Mouse (Mus musculus): ENCODE results near the gene Gm38392.
A peak's percentile ranks its signal among the peaks of the same experiment; 100 is the strongest.

The Gm38392 gene

GRCm38 (mm10) chr3:88234041-88234440, 53.0 kb downstream of the Gm38392 start:
- DNase-seq (ENCODE audit: low read depth, low spot score): peak; percentile 79
- Histone ChIP-seq H3K27me3 (ENCODE audit: control insufficient read depth, insufficient read depth, low read length, poor library complexity, severe bottlenecking) (no peaks in the 10 kb centered on the region), H3K36me3 (ENCODE audit: control insufficient read depth, insufficient read depth, low read length, poor library complexity, severe bottlenecking) (no peaks in the 10 kb centered on the region)

- Histone ChIP-seq H3K27me3 (ENCODE audit: control insufficient read depth, insufficient read depth, low read length, poor library complexity, severe bottlenecking) (no peaks in the 10 kb centered on the region), H3K36me3 (ENCODE audit: control insufficient read depth, insufficient read depth, low read length, poor library complexity, severe bottlenecking) (no peaks in the 10 kb centered on the region)
- DNase-seq (ENCODE audit: low read depth, low spot score): no peak
These were observed 54.0 kb downstream of the Gm38392 start for GRCm38 (mm10) chr3:88232851-88233649.

GRCm38 (mm10) chr3:88232301-88232702, 54.7 kb downstream of the Gm38392 start:
- Histone ChIP-seq H3K36me3 (ENCODE audit: control insufficient read depth, insufficient read depth, low read length, poor library complexity, severe bottlenecking) (no peaks in the 10 kb centered on the region), H3K27me3 (ENCODE audit: control insufficient read depth, insufficient read depth, low read length, poor library complexity, severe bottlenecking) (no peaks in the 10 kb centered on the region)
- no peak for DNase-seq (ENCODE audit: low read depth, low spot score)

- no peaks in the 10 kb centered on the region for H3K36me3 ChIP-seq (ENCODE audit: control insufficient read depth, insufficient read depth, low read length, poor library complexity, severe bottlenecking)
- no peaks in the 10 kb centered on the region for H3K27me3 ChIP-seq (ENCODE audit: control insufficient read depth, insufficient read depth, low read length, poor library complexity, severe bottlenecking)
- DNase-seq (ENCODE audit: low read depth, low spot score): no peak
These were observed 55.9 kb downstream of the Gm38392 start for GRCm38 (mm10) chr3:88231061-88231641.

GRCm38 (mm10) chr3:88230262-88231047, 56.6 kb downstream of the Gm38392 start:
- no peaks in the 10 kb centered on the region for H3K36me3 ChIP-seq (ENCODE audit: control insufficient read depth, insufficient read depth, low read length, poor library complexity, severe bottlenecking)
- H3K27me3 ChIP-seq (ENCODE audit: control insufficient read depth, insufficient read depth, low read length, poor library complexity, severe bottlenecking): no peaks in the 10 kb centered on the region
- no peak for DNase-seq (ENCODE audit: low read depth, low spot score)

- no peaks in the 10 kb centered on the region for H3K36me3 ChIP-seq (ENCODE audit: control insufficient read depth, insufficient read depth, low read length, poor library complexity, severe bottlenecking)
- no peak for DNase-seq (ENCODE audit: low read depth, low spot score)
- no peaks in the 10 kb centered on the region for H3K27me3 ChIP-seq (ENCODE audit: control insufficient read depth, insufficient read depth, low read length, poor library complexity, severe bottlenecking)
These were observed 57.5 kb downstream of the Gm38392 start for GRCm38 (mm10) chr3:88229526-88229925.

GRCm38 (mm10) chr3:88228906-88229305, 58.1 kb downstream of the Gm38392 start:
- Histone ChIP-seq H3K36me3 (ENCODE audit: control insufficient read depth, insufficient read depth, low read length, poor library complexity, severe bottlenecking) (no peaks in the 10 kb centered on the region), H3K27me3 (ENCODE audit: control insufficient read depth, insufficient read depth, low read length, poor library complexity, severe bottlenecking) (no peaks in the 10 kb centered on the region)
- DNase-seq (ENCODE audit: low read depth, low spot score): no peak

GRCm38 (mm10) chr3:88227976-88228375, 59.0 kb downstream of the Gm38392 start:
- H3K36me3 ChIP-seq (ENCODE audit: control insufficient read depth, insufficient read depth, low read length, poor library complexity, severe bottlenecking): no peaks in the 10 kb centered on the region

GRCm38 (mm10) chr3:88227260-88227659, 59.8 kb downstream of the Gm38392 start:
- no peak for DNase-seq (ENCODE audit: low read depth, low spot score)
- Histone ChIP-seq H3K36me3 (ENCODE audit: control insufficient read depth, insufficient read depth, low read length, poor library complexity, severe bottlenecking) (no peaks in the 10 kb centered on the region), H3K27me3 (ENCODE audit: control insufficient read depth, insufficient read depth, low read length, poor library complexity, severe bottlenecking) (no peaks in the 10 kb centered on the region)

More at GRCm38 (mm10) chr3:88227976-88228375, 59.0 kb downstream of the Gm38392 start:
- no peaks in the 10 kb centered on the region for H3K27me3 ChIP-seq (ENCODE audit: control insufficient read depth, insufficient read depth, low read length, poor library complexity, severe bottlenecking)
- no peak for DNase-seq (ENCODE audit: low read depth, low spot score)

- DNase-seq (ENCODE audit: low read depth, low spot score): no peak
- no peaks in the 10 kb centered on the region for H3K36me3 ChIP-seq (ENCODE audit: control insufficient read depth, insufficient read depth, low read length, poor library complexity, severe bottlenecking)
- no peaks in the 10 kb centered on the region for H3K27me3 ChIP-seq (ENCODE audit: control insufficient read depth, insufficient read depth, low read length, poor library complexity, severe bottlenecking)
These were observed 60.7 kb downstream of the Gm38392 start for GRCm38 (mm10) chr3:88226101-88226845.

GRCm38 (mm10) chr3:88224929-88225328, 62.1 kb downstream of the Gm38392 start:
- no peak for DNase-seq (ENCODE audit: low read depth, low spot score)
- Histone ChIP-seq H3K27me3 (ENCODE audit: control insufficient read depth, insufficient read depth, low read length, poor library complexity, severe bottlenecking) (no peaks in the 10 kb centered on the region), H3K36me3 (ENCODE audit: control insufficient read depth, insufficient read depth, low read length, poor library complexity, severe bottlenecking) (no peaks in the 10 kb centered on the region)

GRCm38 (mm10) chr3:88222446-88222845, 64.6 kb downstream of the Gm38392 start:
- DNase-seq (ENCODE audit: low read depth, low spot score): no peak
- no peaks in the 10 kb centered on the region for H3K27me3 ChIP-seq (ENCODE audit: control insufficient read depth, insufficient read depth, low read length, poor library complexity, severe bottlenecking)
- no peaks in the 10 kb centered on the region for H3K36me3 ChIP-seq (ENCODE audit: control insufficient read depth, insufficient read depth, low read length, poor library complexity, severe bottlenecking)

GRCm38 (mm10) chr3:88221519-88222390, 65.3 kb downstream of the Gm38392 start:
- no peaks in the 10 kb centered on the region for H3K27me3 ChIP-seq (ENCODE audit: control insufficient read depth, insufficient read depth, low read length, poor library complexity, severe bottlenecking)
- H3K36me3 ChIP-seq (ENCODE audit: control insufficient read depth, insufficient read depth, low read length, poor library complexity, severe bottlenecking): no peaks in the 10 kb centered on the region
- no peak for DNase-seq (ENCODE audit: low read depth, low spot score)

- Histone ChIP-seq H3K36me3 (ENCODE audit: control insufficient read depth, insufficient read depth, low read length, poor library complexity, severe bottlenecking) (no peaks in the 10 kb centered on the region), H3K27me3 (ENCODE audit: control insufficient read depth, insufficient read depth, low read length, poor library complexity, severe bottlenecking) (no peaks in the 10 kb centered on the region)
- DNase-seq (ENCODE audit: low read depth, low spot score): peak; percentile 71
These were observed 66.2 kb downstream of the Gm38392 start for GRCm38 (mm10) chr3:88220842-88221241.

Measured in splenic B cell, adult 2 months (primary cell).